Mouse (Mus musculus): ENCODE data around the gene Ankrd34c. TPM values are rescaled to one million over a fixed set of nuclear protein-coding genes. Genes with fewer than 3 reads are reported as not detected.

The Ankrd34c gene
- total and polyA plus RNA-seq, 3 experiments, result not detected

GRCm38 (mm10) chr9:89771153-89771552, 32.9 kb upstream of the Ankrd34c start:
- no peaks in the 10 kb centered on the region for H3K36me3 ChIP-seq (replicated peaks in 1 of 2; ENCODE audit: control insufficient read depth in 1 of 2, insufficient read depth in 1 of 2, low read length in 1 of 2)
- H3K79me2 ChIP-seq (replicated peaks; ENCODE audit: control insufficient read depth, extremely low read depth, insufficient read depth, poor library complexity, severe bottlenecking), result no peaks in the 10 kb centered on the region
- no peak overlapping the region for H3K9ac ChIP-seq (ENCODE audit: insufficient read depth, low read depth)
- DNase-seq (ENCODE audit: extremely low read depth), result no peak
- in situ Hi-C loops (cut with MboI; ENCODE audit: low pct_ligation_motif_present, low pct_unique_long_range_greater_than_20kb, low sequenced_read_pairs), result no loop called here
- dilution Hi-C loops (cut with MboI; ENCODE audit: extremely low pct_ligation_motif_present, extremely low pct_unique_long_range_greater_than_20kb, low sequenced_read_pairs), result no loop called here
- TF ChIP-seq ZMIZ1 (IDR thresholded peaks at IDR 0.05; ENCODE audit: low read depth, low read length) (no peak), MXI1 (IDR thresholded peaks at IDR 0.05; ENCODE audit: low read depth, low read length) (no peak), ZKSCAN1 (IDR thresholded peaks at IDR 0.05; ENCODE audit: borderline replicate concordance, low read depth, low read length) (no peak), ELF1 (IDR thresholded peaks at IDR 0.05; ENCODE audit: low read depth, low read length) (no peak)
- no peak overlapping the region for H3K4me3 ChIP-seq (replicated peaks in 1 of 3; ENCODE audit: low read depth in 2 of 3, low read length in 2 of 3, poor library complexity in 1 of 3)
- H3K4me1 ChIP-seq (ENCODE audit: control insufficient read depth in 1 of 2, insufficient read depth in 2 of 2), result peaks cover 0 to 15% of the 10 kb centered on the region in 2 experiments; a peak in 2 of 4 replicates
- no peak overlapping the region for H3K27ac ChIP-seq (ENCODE audit: insufficient read depth, low read depth)
- no peaks in the 10 kb centered on the region for H3K9me3 ChIP-seq (replicated peaks; ENCODE audit: low read length)
- no peak overlapping the region for H3K4me2 ChIP-seq (ENCODE audit: insufficient read depth, low read depth, poor library complexity, severe bottlenecking)
- H3K27me3 ChIP-seq (replicated peaks), result no peaks in the 10 kb centered on the region

GRCm38 (mm10) chr9:89762017-89762416, 23.7 kb upstream of the Ankrd34c start:
- no peak overlapping the region for H3K9ac ChIP-seq (ENCODE audit: insufficient read depth, low read depth)
- dilution Hi-C loops (cut with MboI; ENCODE audit: extremely low pct_ligation_motif_present, extremely low pct_unique_long_range_greater_than_20kb, low sequenced_read_pairs), result no loop called here
- H3K9me3 ChIP-seq (replicated peaks; ENCODE audit: low read length), result no peaks in the 10 kb centered on the region

GRCm38 (mm10) chr9:89758569-89758968, 20.3 kb upstream of the Ankrd34c start:
- Histone ChIP-seq H3K4me3 (replicated peaks in 1 of 3; ENCODE audit: low read depth in 2 of 3, low read length in 2 of 3, poor library complexity in 1 of 3) (no peak overlapping the region), H3K9ac (ENCODE audit: insufficient read depth, low read depth) (no peak overlapping the region), H3K9me3 (replicated peaks; ENCODE audit: low read length) (no peaks in the 10 kb centered on the region), H3K27me3 (replicated peaks) (no peaks in the 10 kb centered on the region), H3K36me3 (replicated peaks in 1 of 2; ENCODE audit: control insufficient read depth in 1 of 2, insufficient read depth in 1 of 2, low read length in 1 of 2) (no peaks in the 10 kb centered on the region), H3K27ac (ENCODE audit: insufficient read depth, low read depth) (no peak overlapping the region), H3K4me1 (ENCODE audit: control insufficient read depth in 1 of 2, insufficient read depth in 2 of 2) (peaks cover 0 to 10% of the 10 kb centered on the region in 2 experiments; a peak in 2 of 4 replicates), H3K79me2 (replicated peaks; ENCODE audit: control insufficient read depth, extremely low read depth, insufficient read depth, poor library complexity, severe bottlenecking) (no peaks in the 10 kb centered on the region), H3K4me2 (ENCODE audit: insufficient read depth, low read depth, poor library complexity, severe bottlenecking) (no peak overlapping the region)
- in situ Hi-C loops (cut with MboI; ENCODE audit: low pct_ligation_motif_present, low pct_unique_long_range_greater_than_20kb, low sequenced_read_pairs) (no loop called here), dilution Hi-C loops (cut with MboI; ENCODE audit: extremely low pct_ligation_motif_present, extremely low pct_unique_long_range_greater_than_20kb, low sequenced_read_pairs) (no loop called here)
- no peak for DNase-seq (ENCODE audit: extremely low read depth)
- TF ChIP-seq MAZ (IDR thresholded peaks at IDR 0.05; ENCODE audit: low read depth, low read length), result no peak
- TF ChIP-seq CTCF (conservative IDR thresholded peaks at IDR 0.05 in 1 of 2, IDR thresholded peaks at IDR 0.05 in 1 of 2; ENCODE audit: low read depth in 2 of 2, low read length in 2 of 2), result no peak
- TF ChIP-seq ZKSCAN1 (IDR thresholded peaks at IDR 0.05; ENCODE audit: borderline replicate concordance, low read depth, low read length), result no peak
- TF ChIP-seq USF2 (conservative IDR thresholded peaks at IDR 0.05; ENCODE audit: low read depth, low read length), result no peak
- no peak for TF ChIP-seq TCF12 (IDR thresholded peaks at IDR 0.05; ENCODE audit: low read depth, low read length)
- TF ChIP-seq MAX (IDR thresholded peaks at IDR 0.05; ENCODE audit: low read length), result peak; percentile 56; the same call in 1 of the 2 replicates
- TF ChIP-seq CHD2 (IDR thresholded peaks at IDR 0.05; ENCODE audit: low read length), result no peak
- TF ChIP-seq RCOR1 (conservative IDR thresholded peaks at IDR 0.05; ENCODE audit: low read depth, low read length), result no peak
- no peak for TF ChIP-seq MEF2A (IDR thresholded peaks at IDR 0.05; ENCODE audit: borderline replicate concordance, low read depth, low read length)

More at GRCm38 (mm10) chr9:89762017-89762416, 23.7 kb upstream of the Ankrd34c start:
- no peaks in the 10 kb centered on the region for H3K27me3 ChIP-seq (replicated peaks)
- no peaks in the 10 kb centered on the region for H3K36me3 ChIP-seq (replicated peaks in 1 of 2; ENCODE audit: control insufficient read depth in 1 of 2, insufficient read depth in 1 of 2, low read length in 1 of 2)
- in situ Hi-C loops (cut with MboI; ENCODE audit: low pct_ligation_motif_present, low pct_unique_long_range_greater_than_20kb, low sequenced_read_pairs), result no loop called here
- H3K79me2 ChIP-seq (replicated peaks; ENCODE audit: control insufficient read depth, extremely low read depth, insufficient read depth, poor library complexity, severe bottlenecking), result no peaks in the 10 kb centered on the region
- no peak overlapping the region for H3K27ac ChIP-seq (ENCODE audit: insufficient read depth, low read depth)
- H3K4me3 ChIP-seq (replicated peaks in 1 of 3; ENCODE audit: low read depth in 2 of 3, low read length in 2 of 3, poor library complexity in 1 of 3), result no peak overlapping the region
- H3K4me2 ChIP-seq (ENCODE audit: insufficient read depth, low read depth, poor library complexity, severe bottlenecking), result no peak overlapping the region
- peaks cover 0 to 10% of the 10 kb centered on the region in 2 experiments; a peak in 2 of 4 replicates for H3K4me1 ChIP-seq (ENCODE audit: control insufficient read depth in 1 of 2, insufficient read depth in 2 of 2)
- DNase-seq (ENCODE audit: extremely low read depth), result no peak
- no peak for TF ChIP-seq MEF2A (IDR thresholded peaks at IDR 0.05; ENCODE audit: borderline replicate concordance, low read depth, low read length)
- TF ChIP-seq ZKSCAN1 (IDR thresholded peaks at IDR 0.05; ENCODE audit: borderline replicate concordance, low read depth, low read length), result no peak
- TF ChIP-seq MAZ (IDR thresholded peaks at IDR 0.05; ENCODE audit: low read depth, low read length), result no peak
- no peak for TF ChIP-seq CTCF (conservative IDR thresholded peaks at IDR 0.05 in 1 of 2, IDR thresholded peaks at IDR 0.05 in 1 of 2; ENCODE audit: low read depth in 2 of 2, low read length in 2 of 2)
- TF ChIP-seq BHLHE40 (IDR thresholded peaks at IDR 0.05; ENCODE audit: low read depth, low read length), result no peak
- TF ChIP-seq MYC (IDR thresholded peaks at IDR 0.05; ENCODE audit: low read depth, low read length), result no peak
- TF ChIP-seq EP300 (IDR thresholded peaks at IDR 0.05; ENCODE audit: low read length), result no peak
- no peak for TF ChIP-seq CHD1 (IDR thresholded peaks at IDR 0.05; ENCODE audit: low read depth, low read length)
- TF ChIP-seq IRF4 (IDR thresholded peaks at IDR 0.05; ENCODE audit: low read depth, low read length), result no peak
- no peak for TF ChIP-seq SIN3A (IDR thresholded peaks at IDR 0.05; ENCODE audit: low read length)
- TF ChIP-seq RCOR1 (conservative IDR thresholded peaks at IDR 0.05; ENCODE audit: low read depth, low read length), result no peak

All from CH12.LX (cell line).